Mouse (Mus musculus) intestine, embryonic 15.5 days (tissue): ENCODE measurements around the gene Cops2. TPM values are rescaled to one million over a fixed set of nuclear protein-coding genes. Genes with fewer than 3 reads are reported as not detected.

Source experiments
- ATAC-seq: fragments of 200-750 bp; cut with Nextera tagmentation; 2 replicates; pipeline ENCODE4 v1.8.0; 2017; ENCODE audit warnings: moderate TSS enrichment, moderate library complexity
- H3K27ac ChIP-seq: fragments of 300-500 bp; sonication (generic); 2 replicates; pipeline ENCODE4 v1.5.1; 2015; ENCODE audit warnings: mild to moderate bottlenecking, inconsistent platforms
- H3K27me3 ChIP-seq: fragments of 300-500 bp; sonication (generic); replicated peaks from 2 replicates; pipeline ENCODE4 v1.6.1; 2015; ENCODE audit warnings: inconsistent platforms
- H3K36me3 ChIP-seq: fragments of 300-500 bp; sonication (generic); 2 replicates; pipeline ENCODE4 v1.6.1; 2015; ENCODE audit warnings: inconsistent platforms
- H3K4me1 ChIP-seq: fragments of 300-500 bp; sonication (generic); replicated peaks from 2 replicates; pipeline ENCODE4 v1.6.1; 2015; ENCODE audit warnings: inconsistent platforms
- H3K4me2 ChIP-seq: fragments of 300-500 bp; sonication (generic); replicated peaks from 2 replicates; pipeline ENCODE4 v1.6.1; 2015; ENCODE audit warnings: mild to moderate bottlenecking, inconsistent platforms
- H3K4me3 ChIP-seq: fragments of 300-500 bp; sonication (generic); replicated peaks from 2 replicates; pipeline ENCODE4 v1.5.1; 2015; ENCODE audit warnings: inconsistent platforms
- H3K9ac ChIP-seq: fragments of 300-500 bp; sonication (generic); 2 replicates; pipeline ENCODE4 v1.6.1; 2015; ENCODE audit warnings: inconsistent platforms
- H3K9me3 ChIP-seq: fragments of 300-500 bp; sonication (generic); 2 replicates; pipeline ENCODE4 v1.6.1; 2016; ENCODE audit warnings: inconsistent platforms
- WGBS: fragments of 180-500 bp; shearing (Covaris S2); methylation state at CpG from one replicate; pipeline ENCODE4 v1.1.7; 2015; 5-methylcytosine and 5-hydroxymethylcytosine counted together
- polyA plus RNA-seq: library from polyadenylated mRNA; unstranded; fragments of >200 nt; fragmentation: Nextera tagmentation; extraction: Ambion mirVana; gene quantifications from 2 replicates; pipeline ENCODE4 v1.2.1, GENCODE M21; 2015

Cops2 gene
- polyA plus RNA-seq, 1 experiment from 2014 or later, result 69.9 TPM

- H3K4me2 ChIP-seq, result no peak overlapping the region
- H3K9ac ChIP-seq, result no peak overlapping the region
- no peaks in the 10 kb centered on the region for H3K36me3 ChIP-seq
- no peaks in the 10 kb centered on the region for H3K27me3 ChIP-seq
- H3K4me3 ChIP-seq, result no peak overlapping the region
- H3K27ac ChIP-seq, result no peak overlapping the region
- WGBS, result 52% methylated on average over 9 of the region's 9 CpGs
- no peaks in the 10 kb centered on the region for H3K4me1 ChIP-seq
- no peak for ATAC-seq
- H3K9me3 ChIP-seq, result no peaks in the 10 kb centered on the region
Observed at GRCm38 (mm10) chr2:125813972-125814595, 44.9 kb downstream of the Cops2 start.

- H3K27ac ChIP-seq, result no peak overlapping the region
Observed at GRCm38 (mm10) chr2:125811332-125811731, 47.6 kb downstream of the Cops2 start.

GRCm38 (mm10) chr2:125809551-125809950 lies 49.4 kb downstream of the Cops2 start:
- Histone ChIP-seq H3K36me3 (no peaks in the 10 kb centered on the region), H3K4me3 (no peak overlapping the region), H3K4me1 (no peaks in the 10 kb centered on the region), H3K27me3 (no peaks in the 10 kb centered on the region), H3K9ac (no peak overlapping the region), H3K4me2 (no peak overlapping the region), H3K9me3 (no peaks in the 10 kb centered on the region), H3K27ac (no peak overlapping the region)
- no peak for ATAC-seq
- WGBS, result 72% methylated on average over 7 of the region's 7 CpGs

More at GRCm38 (mm10) chr2:125811332-125811731, 47.6 kb downstream of the Cops2 start:
- H3K4me3 ChIP-seq, result no peak overlapping the region
- H3K36me3 ChIP-seq, result no peaks in the 10 kb centered on the region
- H3K9ac ChIP-seq, result no peak overlapping the region
- H3K4me2 ChIP-seq, result no peak overlapping the region
- H3K9me3 ChIP-seq, result no peaks in the 10 kb centered on the region
- WGBS, result 65% methylated on average over 2 of the region's 2 CpGs
- H3K27me3 ChIP-seq, result no peaks in the 10 kb centered on the region
- ATAC-seq, result no peak
- no peaks in the 10 kb centered on the region for H3K4me1 ChIP-seq

GRCm38 (mm10) chr2:125805826-125806225 lies 53.1 kb downstream of the Cops2 start:
- Histone ChIP-seq H3K9me3 (no peaks in the 10 kb centered on the region), H3K27me3 (no peaks in the 10 kb centered on the region), H3K36me3 (no peaks in the 10 kb centered on the region), H3K9ac (no peak overlapping the region), H3K4me2 (no peak overlapping the region), H3K27ac (no peak overlapping the region), H3K4me3 (no peak overlapping the region), H3K4me1 (no peaks in the 10 kb centered on the region)
- no peak for ATAC-seq
- WGBS, result 52% methylated on average over 1 of the region's 1 CpGs

GRCm38 (mm10) chr2:125801947-125802346 lies 57.0 kb downstream of the Cops2 start:
- H3K36me3 ChIP-seq, result no peaks in the 10 kb centered on the region
- no peak overlapping the region for H3K9ac ChIP-seq
- no peak overlapping the region for H3K4me2 ChIP-seq
- no peaks in the 10 kb centered on the region for H3K9me3 ChIP-seq
- no peak overlapping the region for H3K4me3 ChIP-seq
- ATAC-seq, result no peak
- no peaks in the 10 kb centered on the region for H3K27me3 ChIP-seq
- no peak overlapping the region for H3K27ac ChIP-seq
- 75% methylated on average over 4 of the region's 4 CpGs for WGBS
- H3K4me1 ChIP-seq, result no peaks in the 10 kb centered on the region

- WGBS, result 48% methylated on average over 8 of the region's 8 CpGs
Observed at GRCm38 (mm10) chr2:125801038-125801437, 57.9 kb downstream of the Cops2 start.

GRCm38 (mm10) chr2:125800428-125800827 lies 58.5 kb downstream of the Cops2 start:
- Histone ChIP-seq H3K27ac (no peak overlapping the region), H3K36me3 (no peaks in the 10 kb centered on the region), H3K9me3 (no peaks in the 10 kb centered on the region), H3K9ac (no peak overlapping the region), H3K4me2 (no peak overlapping the region), H3K27me3 (no peaks in the 10 kb centered on the region), H3K4me3 (no peak overlapping the region), H3K4me1 (no peaks in the 10 kb centered on the region)
- WGBS, result 67% methylated on average over 4 of the region's 4 CpGs
- ATAC-seq, result no peak

More at GRCm38 (mm10) chr2:125801038-125801437, 57.9 kb downstream of the Cops2 start:
- no peaks in the 10 kb centered on the region for H3K27me3 ChIP-seq
- no peaks in the 10 kb centered on the region for H3K9me3 ChIP-seq
- H3K4me1 ChIP-seq, result no peaks in the 10 kb centered on the region
- no peak overlapping the region for H3K27ac ChIP-seq
- H3K4me2 ChIP-seq, result no peak overlapping the region
- no peaks in the 10 kb centered on the region for H3K36me3 ChIP-seq
- no peak for ATAC-seq
- no peak overlapping the region for H3K9ac ChIP-seq
- no peak overlapping the region for H3K4me3 ChIP-seq

GRCm38 (mm10) chr2:125797872-125798271 lies 61.1 kb downstream of the Cops2 start:
- no peaks in the 10 kb centered on the region for H3K4me1 ChIP-seq
- no peak overlapping the region for H3K4me3 ChIP-seq
- H3K4me2 ChIP-seq, result no peak overlapping the region
- no peak overlapping the region for H3K27ac ChIP-seq
- ATAC-seq, result no peak
- H3K9me3 ChIP-seq, result no peaks in the 10 kb centered on the region
- H3K27me3 ChIP-seq, result no peaks in the 10 kb centered on the region
- H3K9ac ChIP-seq, result no peak overlapping the region
- H3K36me3 ChIP-seq, result no peaks in the 10 kb centered on the region

- 61% methylated on average over 2 of the region's 2 CpGs for WGBS
Observed at GRCm38 (mm10) chr2:125795118-125795517, 63.8 kb downstream of the Cops2 start.

GRCm38 (mm10) chr2:125794166-125794565 lies 64.8 kb downstream of the Cops2 start:
- 54% methylated on average over 2 of the region's 2 CpGs for WGBS

More at GRCm38 (mm10) chr2:125795118-125795517, 63.8 kb downstream of the Cops2 start:
- Histone ChIP-seq H3K36me3 (no peaks in the 10 kb centered on the region), H3K27me3 (no peaks in the 10 kb centered on the region), H3K4me3 (no peak overlapping the region), H3K4me1 (no peaks in the 10 kb centered on the region), H3K9ac (no peak overlapping the region), H3K9me3 (no peaks in the 10 kb centered on the region), H3K4me2 (no peak overlapping the region), H3K27ac (no peak overlapping the region)
- ATAC-seq, result no peak

GRCm38 (mm10) chr2:125792879-125793261 lies 66.1 kb downstream of the Cops2 start:
- Histone ChIP-seq H3K4me2 (no peak overlapping the region), H3K36me3 (no peaks in the 10 kb centered on the region), H3K27ac (no peak overlapping the region), H3K4me1 (0 out of 2 replicates have a peak, but pooled peaks cover 4% of the 10 kb centered on the region), H3K27me3 (no peaks in the 10 kb centered on the region), H3K9me3 (no peaks in the 10 kb centered on the region), H3K4me3 (no peak overlapping the region), H3K9ac (no peak overlapping the region)
- no peak for ATAC-seq
- WGBS, result 82% methylated on average over 11 of the region's 11 CpGs

More at GRCm38 (mm10) chr2:125794166-125794565, 64.8 kb downstream of the Cops2 start:
- no peaks in the 10 kb centered on the region for H3K9me3 ChIP-seq
- no peak for ATAC-seq
- no peaks in the 10 kb centered on the region for H3K4me1 ChIP-seq
- no peak overlapping the region for H3K27ac ChIP-seq
- no peaks in the 10 kb centered on the region for H3K36me3 ChIP-seq
- H3K9ac ChIP-seq, result no peak overlapping the region
- H3K4me3 ChIP-seq, result no peak overlapping the region
- H3K4me2 ChIP-seq, result no peak overlapping the region
- H3K27me3 ChIP-seq, result no peaks in the 10 kb centered on the region

- Histone ChIP-seq H3K27ac (no peak overlapping the region), H3K36me3 (no peaks in the 10 kb centered on the region)
Observed at GRCm38 (mm10) chr2:125792144-125792878, 66.6 kb downstream of the Cops2 start.

GRCm38 (mm10) chr2:125791485-125791885 lies 67.5 kb downstream of the Cops2 start:
- no peak for ATAC-seq

More at GRCm38 (mm10) chr2:125792144-125792878, 66.6 kb downstream of the Cops2 start:
- Histone ChIP-seq H3K9me3 (no peaks in the 10 kb centered on the region), H3K27me3 (no peaks in the 10 kb centered on the region), H3K4me2 (no peak overlapping the region), H3K4me3 (no peak overlapping the region), H3K9ac (no peak overlapping the region), H3K4me1 (0 out of 2 replicates have a peak, but pooled peaks cover 4% of the 10 kb centered on the region)
- no peak for ATAC-seq
- 70% methylated on average over 2 of the region's 2 CpGs for WGBS

More at GRCm38 (mm10) chr2:125791485-125791885, 67.5 kb downstream of the Cops2 start:
- WGBS, result 59% methylated on average over 7 of the region's 7 CpGs
- Histone ChIP-seq H3K9me3 (no peaks in the 10 kb centered on the region), H3K4me2 (no peak overlapping the region), H3K9ac (no peak overlapping the region), H3K4me1 (0 out of 2 replicates have a peak, but pooled peaks cover 4% of the 10 kb centered on the region), H3K27me3 (no peaks in the 10 kb centered on the region), H3K4me3 (no peak overlapping the region), H3K27ac (no peak overlapping the region), H3K36me3 (no peaks in the 10 kb centered on the region)
